Mouse (Mus musculus): ENCODE measurements around the gene Ptprs. TPM values are rescaled to one million over a fixed set of nuclear protein-coding genes. Genes with fewer than 3 reads are reported as not detected.
A peak's percentile ranks its signal among the peaks of the same experiment; 100 is the strongest.

Gene Ptprs
- total RNA-seq, 4 experiments from 2014 or later, result 54.3 to 66.4 (median 60.0) TPM

GRCm38 (mm10) chr17:56379281-56379834 lies 96.9 kb downstream of the Ptprs start:
- DNase-seq (ENCODE audit: low spot score), result no peak

- peak; percentile 19 for DNase-seq (ENCODE audit: low spot score)
Observed at GRCm38 (mm10) chr17:56374851-56375250, 101.4 kb downstream of the Ptprs start.

GRCm38 (mm10) chr17:56373136-56374034 lies 102.9 kb downstream of the Ptprs start:
- DNase-seq (ENCODE audit: low spot score), result peak; percentile 36

- no peak for DNase-seq (ENCODE audit: low spot score)
Observed at GRCm38 (mm10) chr17:56372109-56372508, 104.2 kb downstream of the Ptprs start.

GRCm38 (mm10) chr17:56371029-56371660 lies 105.1 kb downstream of the Ptprs start:
- DNase-seq (ENCODE audit: low spot score), result no peak

- no peak for DNase-seq (ENCODE audit: low spot score)
Observed at GRCm38 (mm10) chr17:56370090-56370489, 106.2 kb downstream of the Ptprs start.

GRCm38 (mm10) chr17:56368291-56368790 lies 107.9 kb downstream of the Ptprs start:
- no peak for DNase-seq (ENCODE audit: low spot score)

GRCm38 (mm10) chr17:56365791-56366673 lies 110.3 kb downstream of the Ptprs start:
- DNase-seq (ENCODE audit: low spot score), result no peak

Small RNAs within 50 kb of the gene (microRNA-seq; reads per million reads assigned to microRNA genes)
- gene Mir6977, result not detected

Other genes with a start within 250 kb of the Ptprs start
- 100 to 1,000 TPM; 113 to 131 (median 128) TPM for gene Fem1a, start 219.7 kb downstream of the Ptprs start, total RNA-seq (2022)
- 1 to 10 TPM; 6.9 to 9.5 (median 8.1) TPM for gene Ticam1, start 199.7 kb downstream of the Ptprs start, total RNA-seq (2022)
- gene Plin3, start 183.6 kb downstream of the Ptprs start, total RNA-seq (2022), result 100 to 1,000 TPM; 172 to 233 (median 219) TPM
- gene Arrdc5, start 176.2 kb downstream of the Ptprs start, total RNA-seq (2022), result under 1 TPM in 1 of 4 experiments, not detected in 3; 0.41 TPM
- 1 to 10 TPM; 1.5 to 2.6 (median 2.2) TPM for gene Uhrf1, start 173.2 kb downstream of the Ptprs start, total RNA-seq (2022)
- 10 to 100 TPM; 29.0 to 34.4 (median 32.4) TPM for gene Kdm4b, start 150.4 kb downstream of the Ptprs start, total RNA-seq (2022)
- gene Znrf4, start 35.9 kb upstream of the Ptprs start, total RNA-seq (2022), result not detected
- under 1 TPM in 3 of 4 experiments, not detected in 1; 0.20 to 0.28 (median 0.22) TPM for gene Gm20219, start 77.9 kb upstream of the Ptprs start, total RNA-seq (2022)
- gene Safb2, start 108.1 kb upstream of the Ptprs start, total RNA-seq (2022), result 10 to 100 TPM; 36.9 to 48.4 (median 41.5) TPM
- gene Safb, start 108.3 kb upstream of the Ptprs start, total RNA-seq (2022), result 10 to 100 TPM; 55.6 to 70.7 (median 66.7) TPM
- 100 to 1,000 TPM; 313 to 386 (median 356) TPM for gene 2410015M20Rik, start 133.3 kb upstream of the Ptprs start, total RNA-seq (2022)
- 100 to 1,000 TPM; 697 to 769 (median 735) TPM for gene Rpl36, start 136.9 kb upstream of the Ptprs start, total RNA-seq (2022)
- gene Lonp1, start 150.4 kb upstream of the Ptprs start, total RNA-seq (2022), result 100 to 1,000 TPM; 124 to 136 (median 125) TPM
- gene Catsperd, start 151.7 kb upstream of the Ptprs start, total RNA-seq (2022), result under 1 TPM in 2 of 4 experiments, not detected in 2; 0.16 TPM
- 10 to 100 TPM; 33.8 to 39.3 (median 37.5) TPM for gene Ranbp3, start 196.8 kb upstream of the Ptprs start, total RNA-seq (2022)
- gene Ndufa11, start 241.3 kb upstream of the Ptprs start, total RNA-seq (2022), result 100 to 1,000 TPM; 804 to 980 (median 857) TPM
- 1 to 10 TPM; 3.2 to 7.1 (median 6.0) TPM for gene Vmac, start 241.5 kb upstream of the Ptprs start, total RNA-seq (2022)